Mouse (Mus musculus) forebrain, embryonic 16.5 days (tissue): ENCODE measurements around the gene Cd6. TPM values are rescaled to one million over a fixed set of nuclear protein-coding genes. Genes with fewer than 3 reads are reported as not detected.

Experiments used
- ATAC-seq: fragments of 200-750 bp; cut with Nextera tagmentation; 2 replicates; pipeline ENCODE4 v1.8.0; 2017; ENCODE audit warnings: mild to moderate bottlenecking, moderate library complexity
- H3K27ac ChIP-seq: fragments of 300-500 bp; sonication (generic); 2 replicates; pipeline ENCODE4 v1.5.1; 2014; ENCODE audit warnings: low read length, control low read depth
- H3K27me3 ChIP-seq: fragments of 300-500 bp; sonication (generic); replicated peaks from 2 replicates; pipeline ENCODE4 v1.6.1; 2014; ENCODE audit warnings: low read length; ENCODE audit not compliant: control insufficient read depth, insufficient read depth
- H3K36me3 ChIP-seq: fragments of 300-500 bp; sonication (generic); 2 replicates; pipeline ENCODE4 v1.6.1; 2014; ENCODE audit not compliant: control insufficient read depth, insufficient read depth
- H3K4me1 ChIP-seq: fragments of 300-500 bp; sonication (generic); replicated peaks from 2 replicates; pipeline ENCODE4 v1.6.1; 2014; ENCODE audit warnings: low read length; ENCODE audit not compliant: control insufficient read depth, insufficient read depth
- H3K4me2 ChIP-seq: fragments of 300-500 bp; sonication (generic); 2 replicates; pipeline ENCODE4 v1.6.1; 2014; ENCODE audit warnings: mild to moderate bottlenecking, low read length, control low read depth
- H3K4me3 ChIP-seq: fragments of 300-500 bp; sonication (generic); replicated peaks from 2 replicates; pipeline ENCODE4 v1.5.1; 2014; ENCODE audit warnings: mild to moderate bottlenecking, low read length, control low read depth
- H3K9ac ChIP-seq: fragments of 300-500 bp; sonication (generic); replicated peaks from 2 replicates; pipeline ENCODE4 v1.6.1; 2014; ENCODE audit warnings: low read depth, low read length, control low read depth
- H3K9me3 ChIP-seq: fragments of 300-500 bp; sonication (generic); 2 replicates; pipeline ENCODE4 v1.6.1; 2016; ENCODE audit warnings: low read length; ENCODE audit not compliant: control insufficient read depth
- WGBS: fragments of 180-500 bp; shearing (Covaris S2); extraction: QIAGEN DNeasy Blood & Tissue Kit; methylation state at CpG from one replicate; pipeline ENCODE4 v1.1.7; 2014; 5-methylcytosine and 5-hydroxymethylcytosine counted together
- polyA plus RNA-seq: library from polyadenylated mRNA; unstranded; fragments of >200 nt; fragmentation: Nextera tagmentation; extraction: Ambion mirVana; gene quantifications from 2 replicates; pipeline ENCODE4 v1.2.1, GENCODE M21; 2015

Cd6 gene
- polyA plus RNA-seq, 1 experiment from 2014 or later = not detected

DNA sequence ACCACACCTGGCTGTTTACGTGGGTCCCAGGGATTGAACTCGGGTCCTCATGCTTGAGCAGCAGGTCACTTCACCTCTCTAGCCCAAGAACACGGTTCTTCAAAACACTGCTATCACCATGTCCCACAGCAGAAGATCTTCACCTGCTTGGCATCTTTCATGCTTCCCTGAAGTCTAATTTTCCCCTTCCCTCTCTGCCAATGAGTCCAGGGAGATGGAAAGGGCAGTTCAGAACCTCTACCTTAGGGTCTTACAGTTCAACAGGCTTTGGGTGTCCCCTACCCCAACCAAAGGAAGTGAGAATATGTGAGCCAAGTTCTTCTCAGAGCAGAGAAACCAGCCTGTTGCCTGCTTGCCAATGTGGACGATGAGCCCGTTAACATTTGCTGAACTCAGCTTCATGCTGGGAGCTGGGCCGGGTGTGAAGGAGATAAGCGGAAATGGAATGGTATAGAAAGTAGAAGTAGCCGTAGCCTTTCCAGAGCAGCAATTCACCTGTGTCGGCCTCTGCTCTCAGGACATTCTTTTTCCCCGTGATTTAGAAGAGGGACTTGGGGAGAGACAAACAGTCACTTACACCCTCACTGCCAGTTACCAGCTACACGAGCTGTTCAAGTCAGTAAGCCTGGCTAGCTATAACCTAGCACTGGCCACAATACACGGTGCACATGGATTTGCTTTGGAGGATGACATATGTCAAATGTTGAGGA lies 21.2 kb downstream of the Cd6 start:
- 92% methylated on average over 12 of the region's 12 CpGs for WGBS
- H3K4me3 ChIP-seq = no peak overlapping the region
- no peak for ATAC-seq
- peaks cover 16% of the 10 kb centered on the region for H3K4me1 ChIP-seq
- H3K27ac ChIP-seq = peak overlapping the region; percentile 86
- H3K36me3 ChIP-seq = no peaks in the 10 kb centered on the region
- no peaks in the 10 kb centered on the region for H3K9me3 ChIP-seq
- H3K4me2 ChIP-seq = no peak overlapping the region
- H3K9ac ChIP-seq = no peak overlapping the region
- H3K27me3 ChIP-seq = no peaks in the 10 kb centered on the region

DNA sequence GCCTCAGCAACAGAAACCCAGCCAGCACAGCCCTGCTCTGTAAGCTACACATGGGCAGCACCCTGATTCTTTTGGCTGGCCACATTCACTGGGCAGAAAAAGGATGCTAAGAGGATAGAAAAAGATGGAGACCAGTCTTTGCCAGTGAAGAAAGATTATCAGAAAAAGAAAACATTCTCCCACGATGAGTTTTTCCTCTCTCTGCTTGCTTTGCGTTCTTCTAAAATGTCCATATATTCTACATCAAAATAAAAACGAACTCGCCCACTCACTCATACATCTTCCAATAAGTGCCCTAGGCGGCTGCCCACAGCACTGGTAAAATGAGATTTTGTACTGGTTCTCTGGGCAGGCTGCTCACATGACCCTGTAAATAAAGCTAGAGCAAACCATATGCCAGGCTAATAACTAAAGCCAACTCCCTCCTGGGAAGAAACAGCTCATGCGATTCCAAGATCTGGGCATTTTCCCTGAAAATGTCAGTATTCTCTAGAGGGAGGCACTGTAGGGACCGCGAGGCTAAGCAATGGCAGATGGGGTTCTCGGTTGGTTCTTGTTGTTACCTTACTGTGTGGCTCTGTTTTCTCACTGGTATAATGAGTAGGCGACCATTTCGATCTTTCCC lies 24.1 kb downstream of the Cd6 start:
- H3K4me3 ChIP-seq = no peak overlapping the region
- ATAC-seq = no peak
- H3K9ac ChIP-seq = no peak overlapping the region
- no peak overlapping the region for H3K4me2 ChIP-seq
- no peaks in the 10 kb centered on the region for H3K36me3 ChIP-seq
- H3K27me3 ChIP-seq = no peaks in the 10 kb centered on the region
- peak overlapping the region; percentile 39; the same call in 1 of the 2 replicates for H3K27ac ChIP-seq
- H3K4me1 ChIP-seq = peaks cover 21% of the 10 kb centered on the region
- H3K9me3 ChIP-seq = no peaks in the 10 kb centered on the region
- WGBS = 83% methylated on average over 11 of the region's 11 CpGs

DNA sequence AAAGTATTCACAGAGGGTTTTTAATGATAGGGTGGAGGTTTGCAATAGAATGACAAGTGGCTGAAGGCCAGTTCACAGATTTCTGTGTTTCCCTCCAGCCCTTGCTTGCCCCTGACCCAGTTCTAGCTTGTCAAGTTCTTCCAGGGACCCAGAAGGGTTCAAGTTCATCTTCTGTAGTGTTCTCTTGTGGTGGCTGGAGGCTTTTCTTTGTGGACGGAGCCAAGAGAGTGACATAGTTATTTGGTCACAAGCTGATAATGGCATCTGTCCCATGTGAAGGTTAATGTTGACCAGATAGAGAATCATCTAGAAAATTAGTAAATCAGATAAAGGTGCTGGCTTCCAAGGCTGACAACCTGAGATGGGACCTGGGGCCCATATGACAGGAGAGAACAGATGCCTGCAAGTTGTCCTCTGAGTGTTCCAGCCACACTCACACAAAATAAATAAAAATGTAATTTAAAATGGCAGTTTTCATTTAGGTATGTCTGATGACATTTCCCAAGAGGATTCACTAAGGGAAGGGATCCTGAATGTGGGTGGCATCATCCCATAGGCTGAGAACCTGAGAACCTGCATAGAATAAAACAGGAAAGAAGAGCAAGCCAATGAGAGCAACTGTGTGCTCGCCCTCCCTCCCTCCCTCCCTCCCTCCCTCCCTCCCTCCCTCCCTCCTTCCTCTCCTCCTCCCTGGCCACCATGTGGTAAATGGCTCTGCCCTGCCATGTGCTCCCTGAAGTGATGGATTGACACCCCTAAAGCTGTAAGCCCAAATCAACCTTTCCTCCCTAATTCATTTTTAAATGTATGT lies 24.8 kb downstream of the Cd6 start:
- no peaks in the 10 kb centered on the region for H3K36me3 ChIP-seq
- H3K9me3 ChIP-seq = no peaks in the 10 kb centered on the region
- peaks cover 20% of the 10 kb centered on the region for H3K4me1 ChIP-seq
- H3K4me3 ChIP-seq = no peak overlapping the region
- no peaks in the 10 kb centered on the region for H3K27me3 ChIP-seq
- peak overlapping the region; percentile 39; the same call in 1 of the 2 replicates for H3K27ac ChIP-seq
- ATAC-seq = no peak
- no peak overlapping the region for H3K4me2 ChIP-seq
- WGBS = 74% methylated on average over 2 of the region's 2 CpGs
- H3K9ac ChIP-seq = no peak overlapping the region

DNA sequence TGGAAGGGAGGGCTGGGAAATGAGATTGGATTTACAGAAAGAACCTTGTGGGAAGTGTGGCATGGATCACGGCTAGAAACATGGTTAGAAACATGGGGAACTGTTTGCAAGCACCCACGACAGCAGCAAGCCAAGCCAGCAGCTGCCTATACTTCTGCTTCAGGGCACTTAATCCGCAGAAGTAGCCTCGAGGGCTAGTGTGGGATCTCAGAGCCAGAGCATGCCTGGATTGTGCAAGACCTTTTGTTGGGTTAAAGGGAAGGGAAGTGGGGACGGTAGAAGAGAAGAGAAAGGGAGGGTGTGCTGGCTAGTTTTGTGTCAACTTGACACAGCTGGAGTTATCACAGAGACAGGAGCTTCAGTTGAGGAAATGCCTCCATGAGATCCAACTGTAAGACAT lies 26.1 kb downstream of the Cd6 start:
- Histone ChIP-seq H3K9me3 (no peaks in the 10 kb centered on the region), H3K9ac (no peak overlapping the region)

DNA sequence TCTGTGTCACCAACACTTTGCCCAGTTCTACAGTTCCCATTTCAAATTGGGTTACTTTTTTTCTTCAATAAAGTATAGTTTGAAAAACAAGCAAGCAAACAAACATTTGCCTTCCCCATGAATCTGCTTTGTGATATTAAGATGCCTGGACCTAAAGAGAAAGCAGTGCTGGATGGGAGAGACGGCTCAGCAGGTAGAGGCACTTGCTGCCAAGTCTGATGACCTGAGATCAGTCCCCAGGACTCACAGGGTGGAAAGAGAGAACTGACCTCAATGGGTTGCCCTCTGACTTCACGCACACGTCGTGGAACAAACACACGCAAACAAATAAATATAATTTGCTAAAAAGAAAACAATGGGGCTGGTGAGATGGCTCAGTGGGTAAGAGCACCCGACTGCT lies 28.0 kb downstream of the Cd6 start:
- no peaks in the 10 kb centered on the region for H3K27me3 ChIP-seq
- H3K27ac ChIP-seq = no peak overlapping the region
- no peak for ATAC-seq
- 87% methylated on average over 6 of the region's 6 CpGs for WGBS
- no peaks in the 10 kb centered on the region for H3K9me3 ChIP-seq
- no peak overlapping the region for H3K9ac ChIP-seq
- no peaks in the 10 kb centered on the region for H3K36me3 ChIP-seq
- H3K4me1 ChIP-seq = peaks cover 7% of the 10 kb centered on the region
- H3K4me3 ChIP-seq = no peak overlapping the region
- no peak overlapping the region for H3K4me2 ChIP-seq

More for the DNA sequence above, 26.1 kb downstream of the Cd6 start:
- Histone ChIP-seq H3K27me3 (no peaks in the 10 kb centered on the region), H3K27ac (no peak overlapping the region), H3K4me1 (peaks cover 7% of the 10 kb centered on the region), H3K4me3 (no peak overlapping the region), H3K36me3 (no peaks in the 10 kb centered on the region), H3K4me2 (no peak overlapping the region)
- WGBS = 64% methylated on average over 5 of the region's 5 CpGs
- ATAC-seq = no peak

DNA sequence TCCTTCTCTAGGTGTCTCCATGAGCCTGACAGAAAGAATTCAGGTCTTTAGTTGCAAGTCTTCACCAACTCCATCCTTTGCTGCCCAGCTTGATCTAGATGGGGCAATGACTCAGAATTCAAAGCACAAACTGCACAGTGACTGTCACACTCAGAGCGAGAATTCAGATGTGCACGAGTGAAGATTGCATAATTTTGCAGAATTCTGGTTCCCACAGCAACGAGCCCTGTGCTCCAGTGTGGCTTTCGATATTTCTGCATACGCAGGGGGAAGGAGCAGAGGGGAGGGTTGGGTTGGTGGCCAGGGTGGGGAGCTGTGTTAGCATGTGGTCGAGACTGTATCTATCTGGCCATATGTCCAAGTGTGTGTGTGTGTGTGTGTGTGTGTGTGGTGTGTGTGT lies 28.8 kb downstream of the Cd6 start:
- ATAC-seq = peak; percentile 76
- Histone ChIP-seq H3K27me3 (no peaks in the 10 kb centered on the region), H3K4me3 (no peak overlapping the region), H3K4me2 (no peak overlapping the region), H3K9me3 (no peaks in the 10 kb centered on the region), H3K4me1 (peaks cover 7% of the 10 kb centered on the region), H3K27ac (peak overlapping the region; percentile 8; the same call in 1 of the 2 replicates), H3K36me3 (no peaks in the 10 kb centered on the region), H3K9ac (no peak overlapping the region)
- WGBS = 57% methylated on average over 6 of the region's 6 CpGs

DNA sequence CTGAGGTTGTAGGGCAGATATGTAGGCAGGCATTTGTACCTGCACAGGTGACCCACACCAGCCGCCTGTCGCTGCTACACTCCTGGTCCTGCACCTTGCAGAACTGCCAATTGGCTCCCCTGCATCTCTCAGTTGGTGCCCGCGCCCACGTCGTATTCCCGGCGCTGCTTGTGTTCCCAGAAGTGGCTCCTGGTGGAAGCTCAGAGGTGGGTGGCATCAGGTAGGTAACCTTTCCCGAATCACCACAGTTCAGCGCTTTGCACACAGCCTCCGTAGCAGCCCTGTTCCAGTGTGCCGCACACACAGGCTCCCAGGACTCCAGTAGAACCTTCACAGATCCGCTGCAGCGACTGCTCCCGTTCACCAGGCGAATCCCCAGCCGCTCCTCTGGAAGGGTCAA lies 30.7 kb downstream of the Cd6 start:
- Histone ChIP-seq H3K27me3 (no peaks in the 10 kb centered on the region), H3K4me1 (peaks cover 10% of the 10 kb centered on the region), H3K36me3 (no peaks in the 10 kb centered on the region), H3K4me3 (no peak overlapping the region), H3K27ac (no peak overlapping the region), H3K9ac (no peak overlapping the region), H3K4me2 (no peak overlapping the region), H3K9me3 (no peaks in the 10 kb centered on the region)
- no peak for ATAC-seq
- WGBS = 95% methylated on average over 17 of the region's 17 CpGs

DNA sequence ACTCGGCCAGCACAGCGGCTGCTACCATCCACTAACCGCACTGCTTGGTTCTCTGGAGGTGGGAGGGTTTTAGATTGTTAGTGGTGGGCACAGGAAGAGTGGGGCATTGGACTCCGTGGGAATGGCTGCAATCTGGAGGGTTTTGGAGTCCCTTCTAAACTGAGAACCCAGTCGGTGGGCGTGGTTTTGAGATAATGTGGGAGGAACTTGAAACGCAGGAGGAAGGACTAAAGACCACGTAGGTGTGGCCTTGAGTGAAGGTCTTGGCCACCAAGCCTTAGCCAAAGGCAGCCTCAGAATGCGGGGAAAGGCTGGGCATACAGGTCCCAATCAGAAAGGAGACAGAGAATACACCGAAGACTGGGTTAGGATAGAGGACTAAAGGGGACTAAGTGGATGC lies 31.3 kb downstream of the Cd6 start:
- Histone ChIP-seq H3K9ac (no peak overlapping the region), H3K4me2 (no peak overlapping the region), H3K27me3 (no peaks in the 10 kb centered on the region), H3K4me3 (no peak overlapping the region), H3K4me1 (peaks cover 10% of the 10 kb centered on the region), H3K9me3 (no peaks in the 10 kb centered on the region), H3K27ac (no peak overlapping the region), H3K36me3 (no peaks in the 10 kb centered on the region)
- no peak for ATAC-seq
- 82% methylated on average over 10 of the region's 10 CpGs for WGBS

DNA sequence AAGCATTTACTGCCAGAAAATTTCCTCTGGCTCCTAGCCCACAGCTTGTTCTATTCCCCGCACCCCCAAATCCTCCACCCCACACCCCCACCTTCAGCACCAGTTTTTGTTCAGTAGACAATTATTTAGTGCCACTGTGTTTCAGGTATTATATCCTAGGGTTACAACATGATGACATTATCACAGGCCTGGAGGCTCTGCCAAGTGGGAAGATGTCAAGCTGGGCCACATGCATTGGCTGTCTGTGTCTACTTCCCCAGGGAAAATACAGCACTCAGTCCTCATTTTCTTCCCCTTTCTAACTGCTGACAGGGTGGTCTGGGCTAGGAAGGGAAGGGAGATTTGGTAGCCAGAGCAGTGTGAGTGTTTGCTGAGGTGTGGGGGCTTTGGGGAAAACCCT lies 34.9 kb downstream of the Cd6 start:
- 0 out of 2 replicates have a peak, but pooled peaks have one; percentile 19 for ATAC-seq
- peaks cover 3% of the 10 kb centered on the region; the same call in 1 of the 2 replicates for H3K4me1 ChIP-seq
- no peak overlapping the region for H3K4me3 ChIP-seq
- H3K36me3 ChIP-seq = no peaks in the 10 kb centered on the region
- H3K9ac ChIP-seq = no peak overlapping the region
- H3K4me2 ChIP-seq = no peak overlapping the region
- H3K27me3 ChIP-seq = no peaks in the 10 kb centered on the region
- WGBS = 70% methylated on average over 1 of the region's 1 CpGs
- H3K9me3 ChIP-seq = no peaks in the 10 kb centered on the region
- H3K27ac ChIP-seq = no peak overlapping the region
